Mouse (Mus musculus): ENCODE data around the gene Rgs19.

Gene Rgs19

DNA sequence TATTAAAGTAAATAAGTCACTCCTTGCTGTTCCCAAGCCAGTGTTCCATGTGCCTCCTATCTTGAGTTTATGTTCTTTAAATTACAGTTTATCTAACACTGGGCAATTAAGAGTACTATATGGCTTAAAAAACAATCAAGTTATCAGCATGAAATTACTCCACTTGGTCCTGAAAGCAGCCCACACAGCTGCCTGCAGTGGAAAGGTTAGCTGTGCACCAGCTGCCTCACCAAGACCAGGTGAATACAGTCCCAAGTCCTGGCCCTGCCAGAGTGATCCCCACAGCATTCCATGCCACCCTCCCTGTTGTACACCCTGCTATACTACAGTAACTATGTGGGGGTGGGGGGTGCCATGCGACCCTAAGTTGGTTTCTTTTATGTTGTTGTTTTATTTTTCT lies 40.3 kb downstream of the Rgs19 start:
- no peak for DNase-seq (ENCODE audit: low spot score)

DNA sequence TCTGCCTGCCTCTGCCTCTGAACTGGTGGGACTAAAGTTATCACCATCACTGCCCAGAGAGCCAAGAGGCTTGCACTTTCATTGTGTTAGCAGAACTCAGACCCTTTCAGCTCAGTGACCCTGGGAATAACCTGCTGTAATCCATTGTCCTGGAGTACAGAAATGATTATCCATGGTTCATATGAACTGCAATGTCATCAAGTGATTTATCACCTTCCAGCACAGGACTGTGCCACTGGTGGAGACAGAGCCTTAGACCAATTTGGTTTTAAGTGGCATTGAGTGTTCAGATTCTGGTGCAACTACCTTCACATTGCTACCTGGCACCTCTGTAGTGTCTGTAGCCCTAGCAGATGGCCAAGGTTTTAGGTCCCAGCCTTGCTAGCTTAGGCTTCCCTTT lies 40.7 kb downstream of the Rgs19 start:
- DNase-seq (ENCODE audit: low spot score): no peak

DNA sequence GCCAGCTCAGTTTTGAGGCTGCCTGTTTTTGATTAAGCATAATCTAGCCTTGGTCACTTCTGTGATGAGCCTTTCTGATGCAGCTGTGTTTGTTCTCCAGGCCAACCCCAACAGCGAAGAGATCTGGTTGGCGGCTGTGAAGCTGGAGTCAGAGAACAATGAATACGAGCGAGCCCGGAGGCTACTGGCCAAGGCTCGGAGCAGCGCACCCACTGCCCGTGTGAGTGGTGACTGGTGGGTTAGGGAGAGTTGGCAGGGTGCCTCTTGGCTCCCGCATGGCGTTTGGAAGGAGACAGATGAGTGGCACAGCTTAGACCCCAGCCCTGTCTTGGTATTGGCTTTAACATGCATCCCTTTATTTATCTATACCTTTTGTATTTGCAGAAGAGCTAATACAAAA lies 44.9 kb downstream of the Rgs19 start:
- DNase-seq (ENCODE audit: low spot score): no peak

DNA sequence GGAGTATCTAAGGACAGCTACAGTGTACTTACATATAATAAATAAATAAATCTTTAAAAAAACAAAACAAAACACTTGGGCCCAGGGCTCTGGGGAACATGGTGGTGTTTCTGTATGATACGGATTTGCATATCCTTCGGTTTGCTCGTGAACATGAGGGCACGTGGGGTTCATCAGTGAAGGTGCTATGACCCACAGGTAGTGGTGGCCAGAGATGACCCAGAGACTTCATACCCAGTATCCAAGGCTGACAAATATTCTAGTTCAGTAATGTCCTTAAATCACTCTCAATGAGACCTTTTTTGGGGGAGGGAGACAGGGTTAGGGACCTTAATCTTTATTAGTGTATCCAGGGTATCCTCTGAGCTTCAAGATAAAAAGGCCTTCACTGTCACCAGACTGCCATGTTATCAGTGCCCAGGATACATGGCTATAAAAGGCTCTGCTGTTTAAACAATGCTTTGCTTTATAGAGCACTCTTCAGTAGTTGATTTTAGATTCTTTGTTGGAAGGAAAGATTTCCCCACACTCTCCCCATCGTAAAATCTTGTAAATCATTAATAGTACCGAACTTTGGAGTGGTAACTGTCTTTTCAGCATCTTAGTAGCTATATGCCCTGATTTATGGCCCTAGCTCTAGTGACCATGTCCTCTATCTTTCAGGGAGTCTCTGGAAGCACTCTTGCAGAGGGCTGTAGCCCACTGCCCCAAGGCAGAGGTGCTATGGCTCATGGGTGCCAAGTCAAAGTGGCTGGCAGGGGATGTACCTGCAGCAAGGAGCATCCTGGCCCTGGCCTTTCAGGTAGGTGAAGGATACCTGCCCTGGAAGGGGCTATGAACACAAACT lies 46.9 kb downstream of the Rgs19 start:
- no peak for DNase-seq (ENCODE audit: low spot score)

DNA sequence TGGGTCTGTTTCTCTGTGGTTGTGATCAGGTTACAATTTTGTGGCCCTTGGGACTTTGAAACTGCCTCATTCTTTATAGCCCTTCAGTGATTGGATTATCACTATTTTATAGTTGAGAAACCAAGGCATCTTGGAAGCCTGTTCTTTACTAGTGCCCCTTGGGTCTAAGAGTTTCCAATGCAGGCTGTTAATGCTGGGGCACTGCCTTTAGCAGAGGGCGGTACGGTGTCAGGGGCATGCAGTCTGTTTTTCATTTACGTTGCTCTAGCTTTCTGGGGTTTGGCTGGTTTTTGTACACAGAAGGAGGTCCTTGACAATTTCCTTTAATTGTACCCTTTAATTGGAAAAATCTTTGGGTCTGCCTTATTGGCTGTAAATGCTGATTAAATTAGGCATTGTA lies 48.1 kb downstream of the Rgs19 start:
- no peak for DNase-seq (ENCODE audit: low spot score)

DNA sequence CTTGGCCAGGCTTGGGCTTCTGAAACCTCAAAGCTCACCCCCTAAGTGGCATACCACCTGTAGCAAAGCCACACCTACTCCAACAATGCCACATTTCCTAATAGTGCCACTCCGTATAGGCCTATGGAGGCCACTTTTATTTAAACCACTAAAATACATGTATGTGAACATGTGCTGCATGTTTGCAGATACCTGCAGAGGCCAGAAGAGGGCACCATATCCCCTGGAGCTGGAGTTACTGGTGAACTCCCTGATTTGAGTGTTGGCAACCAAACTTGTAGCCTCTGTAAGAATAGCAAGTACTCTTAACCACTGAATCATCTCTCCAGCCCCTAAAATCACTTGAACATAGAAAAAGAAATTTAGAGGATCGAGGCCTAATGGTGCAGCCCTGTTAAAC lies 49.4 kb downstream of the Rgs19 start:
- DNase-seq (ENCODE audit: low spot score): peak; percentile 60
